Mouse (Mus musculus) naive thymus-derived CD4-positive, alpha-beta T cell, adult 5 months (primary cell): ENCODE results near the gene Kcnq4. TPM values are rescaled to one million over a fixed set of nuclear protein-coding genes. Genes with fewer than 3 reads are reported as not detected.

Experiments
- polyA plus RNA-seq: library from polyadenylated mRNA; unstranded; fragments of 100-300 nt; shearing (Covaris generic); gene quantifications from one replicate; pipeline ENCODE4 v1.2.1, GENCODE M21; 2017

Kcnq4 gene
- polyA plus RNA-seq, result not detected

GRCm38 (mm10) chr4:120747941-120748866 lies at the start of gene Kcnq4:
Kcnq4 (minus strand) TSS chr4:120748612.

DNA sequence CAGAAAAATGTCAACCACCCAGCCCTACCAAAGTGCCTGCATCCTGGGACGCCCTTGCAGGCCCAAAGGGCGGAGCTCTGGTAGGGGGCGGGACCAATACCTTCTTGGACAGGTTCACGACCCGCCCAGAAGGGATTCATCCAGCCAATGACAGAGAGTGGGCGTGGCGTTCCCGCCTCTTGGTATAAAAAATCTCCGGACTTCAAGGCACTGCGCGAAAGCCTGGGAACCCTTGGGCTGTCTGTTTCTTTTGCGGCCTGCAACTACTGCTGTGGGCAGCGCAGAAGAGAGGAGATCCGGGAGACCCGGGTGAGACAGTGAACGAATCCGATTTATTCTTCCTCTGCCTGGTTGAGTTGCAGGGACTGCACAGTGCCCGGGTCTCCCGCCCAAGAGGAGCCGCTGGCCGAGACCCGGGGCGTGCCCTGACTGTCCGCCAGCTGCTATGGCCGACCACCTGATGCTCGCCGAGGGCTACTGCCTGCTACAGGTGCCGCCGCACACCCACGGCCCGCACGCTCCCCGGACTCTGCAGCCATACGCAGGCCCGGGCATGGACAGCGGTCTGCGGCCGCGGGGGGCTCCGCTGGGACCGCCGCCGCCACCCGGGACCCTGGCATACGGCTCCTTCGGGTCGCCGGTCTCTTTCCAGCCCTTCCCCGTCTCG lies 81.9 kb downstream of the Kcnq4 start, which contains the start of gene Cited4:
Gene Cited4, plus strand, starts transcription at position 215 of the 667 bp plus-strand sequence.

Other genes with a start within 250 kb of the Kcnq4 start
- not detected for gene Slfnl1, start 216.4 kb downstream of the Kcnq4 start, polyA plus RNA-seq
- 34.0 TPM for gene Ctps, start 178.3 kb downstream of the Kcnq4 start, polyA plus RNA-seq
- not detected for gene Gm8439, start 159.9 kb downstream of the Kcnq4 start, polyA plus RNA-seq
- gene Cited4, start 82.0 kb downstream of the Kcnq4 start, polyA plus RNA-seq, result 0.56 TPM
- 113 TPM for gene Nfyc, start 83.0 kb upstream of the Kcnq4 start, polyA plus RNA-seq
- 2.0 TPM for gene Rims3, start 106.2 kb upstream of the Kcnq4 start, polyA plus RNA-seq
- gene Exo5, start 176.4 kb upstream of the Kcnq4 start, polyA plus RNA-seq, result 11.9 TPM
- 4.2 TPM for gene Zfp69, start 203.1 kb upstream of the Kcnq4 start, polyA plus RNA-seq